Mouse (Mus musculus): ENCODE results near the gene Prdm16. TPM values are rescaled to one million over a fixed set of nuclear protein-coding genes. Genes with fewer than 3 reads are reported as not detected.
A peak's percentile ranks its signal among the peaks of the same experiment; 100 is the strongest.

Gene Prdm16
- polyA plus RNA-seq, 1 experiment from 2014 or later, result 12.5 TPM

GRCm38 (mm10) chr4:154541632-154542276, 94.9 kb downstream of the Prdm16 start:
- no peak overlapping the region for H3K4me3 ChIP-seq (replicated peaks)
- H3K36me3 ChIP-seq, result no peaks in the 10 kb centered on the region
- ATAC-seq, result no peak
- H3K9me3 ChIP-seq, result no peaks in the 10 kb centered on the region
- no peak overlapping the region for H3K4me2 ChIP-seq (replicated peaks)
- no peak overlapping the region for H3K27ac ChIP-seq
- peaks cover 60% of the 10 kb centered on the region for H3K4me1 ChIP-seq (replicated peaks)
- no peak overlapping the region for H3K9ac ChIP-seq (replicated peaks)
- H3K27me3 ChIP-seq, result peaks cover 34% of the 10 kb centered on the region
- 71% methylated on average over 9 of the region's 9 CpGs for WGBS

- H3K4me1 ChIP-seq (replicated peaks), result peaks cover 62% of the 10 kb centered on the region
- peak; percentile 78 for ATAC-seq
- peak overlapping the region; percentile 56 for H3K27ac ChIP-seq
- WGBS, result 25% methylated on average over 10 of the region's 10 CpGs
- no peaks in the 10 kb centered on the region for H3K36me3 ChIP-seq
- peaks cover 31% of the 10 kb centered on the region for H3K27me3 ChIP-seq
- H3K9ac ChIP-seq (replicated peaks), result 0 out of 2 replicates have a peak overlapping the region, but pooled peaks have one; percentile 10
- no peak overlapping the region for H3K4me3 ChIP-seq (replicated peaks)
- peak overlapping the region; percentile 17; the same call in 1 of the 2 replicates for H3K4me2 ChIP-seq (replicated peaks)
- H3K9me3 ChIP-seq, result no peaks in the 10 kb centered on the region
Measured at GRCm38 (mm10) chr4:154540671-154541070, 96.0 kb downstream of the Prdm16 start.

GRCm38 (mm10) chr4:154539703-154540102, 97.0 kb downstream of the Prdm16 start:
- H3K4me3 ChIP-seq (replicated peaks), result no peak overlapping the region
- peaks cover 57% of the 10 kb centered on the region for H3K4me1 ChIP-seq (replicated peaks)
- WGBS, result 80% methylated on average over 12 of the region's 12 CpGs
- no peaks in the 10 kb centered on the region for H3K36me3 ChIP-seq
- no peak overlapping the region for H3K27ac ChIP-seq
- no peak overlapping the region for H3K4me2 ChIP-seq (replicated peaks)
- no peak overlapping the region for H3K9ac ChIP-seq (replicated peaks)
- no peaks in the 10 kb centered on the region for H3K9me3 ChIP-seq
- peaks cover 24% of the 10 kb centered on the region for H3K27me3 ChIP-seq
- no peak for ATAC-seq

GRCm38 (mm10) chr4:154538727-154539126, 97.9 kb downstream of the Prdm16 start:
- Histone ChIP-seq H3K9me3 (no peaks in the 10 kb centered on the region), H3K4me3 (replicated peaks) (no peak overlapping the region), H3K4me1 (replicated peaks) (peaks cover 48% of the 10 kb centered on the region), H3K36me3 (no peaks in the 10 kb centered on the region), H3K4me2 (replicated peaks) (no peak overlapping the region), H3K27me3 (peaks cover 17% of the 10 kb centered on the region), H3K27ac (no peak overlapping the region), H3K9ac (replicated peaks) (no peak overlapping the region)
- no peak for ATAC-seq
- WGBS, result 84% methylated on average over 4 of the region's 4 CpGs

GRCm38 (mm10) chr4:154536110-154536509, 100.6 kb downstream of the Prdm16 start:
- Histone ChIP-seq H3K9ac (replicated peaks) (no peak overlapping the region), H3K27me3 (peaks cover 12% of the 10 kb centered on the region; the same call in 1 of the 2 replicates), H3K9me3 (no peaks in the 10 kb centered on the region), H3K4me2 (replicated peaks) (no peak overlapping the region), H3K36me3 (no peaks in the 10 kb centered on the region), H3K27ac (no peak overlapping the region), H3K4me3 (replicated peaks) (no peak overlapping the region), H3K4me1 (replicated peaks) (peaks cover 22% of the 10 kb centered on the region)
- WGBS, result 78% methylated on average over 5 of the region's 5 CpGs
- ATAC-seq, result no peak

GRCm38 (mm10) chr4:154531368-154531767, 105.3 kb downstream of the Prdm16 start:
- Histone ChIP-seq H3K4me3 (replicated peaks) (no peak overlapping the region), H3K9me3 (no peaks in the 10 kb centered on the region), H3K27me3 (peaks cover 32% of the 10 kb centered on the region), H3K27ac (no peak overlapping the region), H3K4me2 (replicated peaks) (no peak overlapping the region), H3K9ac (replicated peaks) (no peak overlapping the region), H3K4me1 (replicated peaks) (peaks cover 23% of the 10 kb centered on the region), H3K36me3 (no peaks in the 10 kb centered on the region)
- no peak for ATAC-seq
- 66% methylated on average over 4 of the region's 4 CpGs for WGBS

GRCm38 (mm10) chr4:154530336-154530735, 106.3 kb downstream of the Prdm16 start:
- H3K27me3 ChIP-seq, result peaks cover 32% of the 10 kb centered on the region
- peaks cover 17% of the 10 kb centered on the region for H3K4me1 ChIP-seq (replicated peaks)
- H3K36me3 ChIP-seq, result no peaks in the 10 kb centered on the region
- no peak for ATAC-seq
- H3K4me2 ChIP-seq (replicated peaks), result no peak overlapping the region
- H3K9ac ChIP-seq (replicated peaks), result no peak overlapping the region
- no peaks in the 10 kb centered on the region for H3K9me3 ChIP-seq
- H3K4me3 ChIP-seq (replicated peaks), result no peak overlapping the region
- WGBS, result 66% methylated on average over 7 of the region's 7 CpGs
- H3K27ac ChIP-seq, result no peak overlapping the region

GRCm38 (mm10) chr4:154527506-154527905, 109.2 kb downstream of the Prdm16 start:
- Histone ChIP-seq H3K4me1 (replicated peaks) (peaks cover 33% of the 10 kb centered on the region), H3K27me3 (peaks cover 42% of the 10 kb centered on the region), H3K36me3 (no peaks in the 10 kb centered on the region), H3K9me3 (no peaks in the 10 kb centered on the region), H3K4me3 (replicated peaks) (no peak overlapping the region), H3K27ac (peak overlapping the region; percentile 19; the same call in 1 of the 2 replicates), H3K9ac (replicated peaks) (no peak overlapping the region), H3K4me2 (replicated peaks) (no peak overlapping the region)
- WGBS, result 80% methylated on average over 9 of the region's 9 CpGs
- ATAC-seq, result no peak

- H3K4me2 ChIP-seq (replicated peaks), result no peak overlapping the region
- H3K27ac ChIP-seq, result no peak overlapping the region
- no peak overlapping the region for H3K9ac ChIP-seq (replicated peaks)
- H3K36me3 ChIP-seq, result no peaks in the 10 kb centered on the region
- no peak for ATAC-seq
- 80% methylated on average over 6 of the region's 6 CpGs for WGBS
- no peaks in the 10 kb centered on the region for H3K9me3 ChIP-seq
- peaks cover 33% of the 10 kb centered on the region for H3K4me1 ChIP-seq (replicated peaks)
- H3K4me3 ChIP-seq (replicated peaks), result no peak overlapping the region
- peaks cover 44% of the 10 kb centered on the region for H3K27me3 ChIP-seq
Measured at GRCm38 (mm10) chr4:154526351-154526786, 110.3 kb downstream of the Prdm16 start.

GRCm38 (mm10) chr4:154523898-154524297, 112.8 kb downstream of the Prdm16 start:
- WGBS, result 48% methylated on average over 17 of the region's 17 CpGs
- H3K4me1 ChIP-seq (replicated peaks), result peaks cover 33% of the 10 kb centered on the region
- no peak for ATAC-seq

GRCm38 (mm10) chr4:154521881-154522676, 114.6 kb downstream of the Prdm16 start:
- Histone ChIP-seq H3K9me3 (no peaks in the 10 kb centered on the region), H3K9ac (replicated peaks) (no peak overlapping the region), H3K4me3 (replicated peaks) (no peak overlapping the region), H3K4me1 (replicated peaks) (peaks cover 25% of the 10 kb centered on the region), H3K4me2 (replicated peaks) (no peak overlapping the region), H3K36me3 (no peaks in the 10 kb centered on the region), H3K27me3 (peaks cover 59% of the 10 kb centered on the region), H3K27ac (no peak overlapping the region)
- no peak for ATAC-seq
- 87% methylated on average over 7 of the region's 7 CpGs for WGBS

More at GRCm38 (mm10) chr4:154523898-154524297, 112.8 kb downstream of the Prdm16 start:
- Histone ChIP-seq H3K4me3 (replicated peaks) (no peak overlapping the region), H3K27me3 (peaks cover 62% of the 10 kb centered on the region), H3K9me3 (no peaks in the 10 kb centered on the region), H3K36me3 (no peaks in the 10 kb centered on the region), H3K9ac (replicated peaks) (no peak overlapping the region), H3K4me2 (replicated peaks) (no peak overlapping the region), H3K27ac (no peak overlapping the region)

GRCm38 (mm10) chr4:154519470-154520037, 117.1 kb downstream of the Prdm16 start:
- H3K9ac ChIP-seq (replicated peaks), result no peak overlapping the region
- WGBS, result 88% methylated on average over 16 of the region's 16 CpGs
- no peaks in the 10 kb centered on the region for H3K36me3 ChIP-seq
- no peak for ATAC-seq
- H3K4me1 ChIP-seq (replicated peaks), result peaks cover 34% of the 10 kb centered on the region
- no peaks in the 10 kb centered on the region for H3K9me3 ChIP-seq
- H3K27me3 ChIP-seq, result peaks cover 69% of the 10 kb centered on the region
- H3K27ac ChIP-seq, result no peak overlapping the region
- H3K4me3 ChIP-seq (replicated peaks), result no peak overlapping the region
- no peak overlapping the region for H3K4me2 ChIP-seq (replicated peaks)
